Mouse (Mus musculus) hindbrain, embryonic 15.5 days (tissue): ENCODE measurements around the gene Gm20905. TPM values are rescaled to one million over a fixed set of nuclear protein-coding genes. Genes with fewer than 3 reads are reported as not detected.
"Not testable (repeated sequence)": the region's sequence is repeated elsewhere in the genome, so short reads cannot be mapped to it uniquely, and the experiment has no call there.

ENCODE experiments used
- ATAC-seq: fragments of 200-750 bp; cut with Nextera tagmentation; 2 replicates; pipeline ENCODE4 v1.8.0; 2017; ENCODE audit warnings: low read depth, moderate number of reproducible peaks, moderate TSS enrichment; ENCODE audit not compliant: low FRiP score
- H3K27ac ChIP-seq: fragments of 300-500 bp; sonication (generic); replicated peaks from 2 replicates; pipeline ENCODE4 v1.5.1; 2015; ENCODE audit warnings: mild to moderate bottlenecking, inconsistent platforms
- H3K27me3 ChIP-seq: fragments of 300-500 bp; sonication (generic); 2 replicates; pipeline ENCODE4 v1.6.1; 2015; ENCODE audit warnings: control low read depth, inconsistent platforms
- H3K36me3 ChIP-seq: fragments of 300-500 bp; sonication (generic); 2 replicates; pipeline ENCODE4 v1.6.1; 2015; ENCODE audit warnings: control low read depth, inconsistent platforms
- H3K4me1 ChIP-seq: fragments of 300-500 bp; sonication (generic); replicated peaks from 2 replicates; pipeline ENCODE4 v1.6.1; 2015; ENCODE audit warnings: control low read depth, inconsistent platforms
- H3K4me2 ChIP-seq: fragments of 300-500 bp; sonication (generic); 2 replicates; pipeline ENCODE4 v1.6.1; 2015; ENCODE audit warnings: moderate library complexity, mild to moderate bottlenecking, inconsistent platforms
- H3K4me3 ChIP-seq: fragments of 300-500 bp; sonication (generic); 2 replicates; pipeline ENCODE4 v1.5.1; 2015; ENCODE audit warnings: mild to moderate bottlenecking, inconsistent platforms
- H3K9ac ChIP-seq: fragments of 300-500 bp; sonication (generic); 2 replicates; pipeline ENCODE4 v1.6.1; 2015; ENCODE audit warnings: inconsistent platforms
- H3K9me3 ChIP-seq: fragments of 300-500 bp; sonication (generic); 2 replicates; pipeline ENCODE4 v1.6.1; 2016; ENCODE audit warnings: control low read depth, inconsistent platforms
- WGBS: fragments of 180-500 bp; shearing (Covaris S2); methylation state at CpG from one replicate; pipeline ENCODE4 v1.1.7; 2015; 5-methylcytosine and 5-hydroxymethylcytosine counted together
- polyA plus RNA-seq: library from polyadenylated mRNA; unstranded; fragments of >200 nt; fragmentation: Nextera tagmentation; extraction: Ambion mirVana; gene quantifications from 2 replicates; pipeline ENCODE4 v1.2.1, GENCODE M21; 2015

Gene Gm20905
- not detected in 2 replicates for polyA plus RNA-seq

- not testable (repeated sequence) for H3K27ac ChIP-seq, H3K36me3 ChIP-seq, H3K9me3 ChIP-seq, H3K4me1 ChIP-seq, ATAC-seq, H3K9ac ChIP-seq, H3K4me2 ChIP-seq, H3K4me3 ChIP-seq, H3K27me3 ChIP-seq
- no CpG with 5 or more reads among the region's 6 CpGs for WGBS
Measured at GRCm38 (mm10) chrY:37259503-37259902, at the start of gene Gm20905. Gene Gm20905 (minus strand): TSS chrY:37259603.
